Mouse (Mus musculus) CD4-positive helper T cell, adult 2 months (primary cell): ENCODE data around the gene Gsc.

Experiments
- DNase-seq: peaks from one replicate; pipeline ENCODE4 v3.0.0-alpha.2; 2012; ENCODE audit warnings: low read depth, missing footprints, low spot score

Gsc gene

DNA sequence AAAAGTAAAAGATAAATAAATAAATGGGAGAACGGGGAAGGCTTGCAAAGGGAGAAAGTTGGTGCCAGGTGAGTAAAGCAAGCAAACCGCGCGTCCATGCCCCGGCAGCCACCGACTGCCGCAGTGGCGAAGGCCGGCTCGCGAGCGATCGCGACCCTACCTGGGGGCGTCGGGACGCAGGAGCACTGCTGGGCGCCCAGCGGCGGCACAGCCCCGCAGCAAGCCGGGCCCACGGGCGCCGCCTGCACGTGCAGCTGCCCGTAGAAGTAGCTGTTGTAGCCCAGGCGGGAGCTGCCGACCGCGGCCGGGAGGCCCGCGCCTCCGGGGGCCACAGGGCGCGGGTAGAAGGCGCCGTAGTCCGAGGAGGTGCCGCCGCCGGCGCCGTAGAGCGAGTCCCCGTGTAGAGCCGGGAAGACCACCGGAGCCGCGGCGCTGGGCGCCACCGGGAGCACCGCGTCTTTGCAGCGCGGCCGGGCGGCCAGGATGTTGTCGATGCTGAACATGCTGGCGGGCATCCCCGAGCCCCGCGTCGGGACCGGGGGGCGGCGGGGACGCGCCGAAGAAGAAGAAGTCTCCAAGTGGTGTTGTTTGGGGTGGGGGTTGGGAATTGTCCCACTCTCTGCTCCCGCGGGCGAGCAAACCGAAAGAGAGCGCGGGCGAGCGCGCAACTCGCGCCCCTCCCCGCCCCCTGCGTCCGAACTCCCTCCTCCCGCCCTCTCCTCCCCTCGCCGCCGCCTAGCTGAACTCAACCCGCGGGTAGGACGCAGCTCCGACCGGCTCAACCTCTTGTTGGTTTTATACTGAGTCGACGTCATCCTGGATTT lies at the start of gene Gsc:
Gene Gsc (minus strand): TSS at position 730 of the 824 bp plus-strand sequence.
- no peak for DNase-seq

DNA sequence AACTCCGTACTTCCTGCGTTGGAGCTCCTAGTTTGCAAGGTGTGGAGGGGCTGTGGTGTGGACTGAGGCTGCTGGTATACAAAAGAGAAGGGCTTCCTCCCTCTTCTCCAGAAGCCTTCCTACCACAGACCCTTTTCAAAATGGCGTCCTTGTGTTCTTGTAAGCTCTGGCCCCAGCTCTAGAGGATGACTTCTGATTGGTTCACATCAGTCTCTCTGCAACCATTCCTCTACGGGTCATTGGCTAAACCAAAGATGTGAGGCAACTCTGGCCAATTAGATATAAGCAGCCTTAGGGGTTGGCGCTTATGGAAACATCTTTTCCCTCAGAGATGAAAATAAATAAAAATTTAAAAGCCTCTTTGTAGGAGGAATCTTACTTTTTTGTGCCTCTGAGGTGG lies 46.6 kb upstream of the Gsc start:
- DNase-seq: no peak

DNA sequence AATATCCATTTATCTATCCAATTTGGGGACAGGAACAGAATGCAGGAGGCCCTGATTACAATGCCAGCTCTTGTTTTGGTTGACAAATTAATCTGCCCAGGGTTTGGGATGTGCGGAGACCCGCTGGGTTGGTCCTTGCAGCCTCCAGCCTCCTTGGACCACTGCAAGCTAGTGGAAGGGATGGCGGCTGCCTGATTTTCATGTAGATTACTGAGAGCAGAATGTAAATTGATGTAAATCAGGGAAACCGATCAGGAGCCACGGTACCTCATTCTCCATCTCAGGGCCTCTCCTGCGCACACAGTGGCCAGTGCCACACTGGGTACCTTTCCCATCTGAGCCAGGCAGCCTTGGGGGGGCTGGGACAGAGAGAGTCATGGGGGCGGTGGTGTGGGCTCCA lies 34.8 kb upstream of the Gsc start:
- DNase-seq: no peak

DNA sequence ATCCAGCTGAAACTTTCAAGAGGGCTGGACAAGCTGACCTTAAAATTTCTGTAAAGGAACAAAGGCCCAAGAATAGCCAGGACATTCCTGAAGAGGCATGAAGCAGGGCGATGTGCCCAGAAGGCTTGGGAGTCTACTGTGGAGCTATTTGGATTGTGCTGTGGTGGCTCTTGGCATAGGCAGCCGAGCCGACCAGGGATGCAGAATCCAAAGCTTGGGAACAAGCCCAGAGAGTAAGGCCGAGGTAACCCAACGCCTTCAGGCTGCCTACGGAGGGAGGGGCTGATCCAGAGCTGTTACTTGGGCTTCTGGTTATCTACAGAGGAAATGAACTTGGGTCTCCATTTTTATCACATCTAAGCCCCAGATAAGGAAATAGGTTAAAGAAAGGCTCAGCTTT lies 18.9 kb upstream of the Gsc start:
- no peak for DNase-seq

DNA sequence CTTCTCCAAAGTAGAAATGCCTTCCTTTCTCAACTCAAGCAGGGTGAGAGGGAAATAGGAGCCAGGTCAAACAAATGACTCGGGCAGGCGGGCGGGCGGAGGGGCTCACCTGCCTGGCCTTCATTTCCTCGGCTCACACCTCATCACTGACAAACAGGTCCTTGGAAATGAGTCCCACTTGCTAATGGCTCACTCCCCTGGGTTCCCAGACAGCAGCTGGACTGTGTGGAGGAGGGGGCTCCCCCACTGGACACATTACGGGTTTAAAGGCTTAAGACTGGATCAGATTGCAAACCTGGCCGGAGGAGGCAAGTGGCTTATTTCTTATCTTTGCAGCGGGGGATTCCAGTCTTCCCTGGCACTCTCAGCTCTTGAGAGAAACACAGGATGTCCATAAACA lies 13.1 kb upstream of the Gsc start:
- DNase-seq: no peak

DNA sequence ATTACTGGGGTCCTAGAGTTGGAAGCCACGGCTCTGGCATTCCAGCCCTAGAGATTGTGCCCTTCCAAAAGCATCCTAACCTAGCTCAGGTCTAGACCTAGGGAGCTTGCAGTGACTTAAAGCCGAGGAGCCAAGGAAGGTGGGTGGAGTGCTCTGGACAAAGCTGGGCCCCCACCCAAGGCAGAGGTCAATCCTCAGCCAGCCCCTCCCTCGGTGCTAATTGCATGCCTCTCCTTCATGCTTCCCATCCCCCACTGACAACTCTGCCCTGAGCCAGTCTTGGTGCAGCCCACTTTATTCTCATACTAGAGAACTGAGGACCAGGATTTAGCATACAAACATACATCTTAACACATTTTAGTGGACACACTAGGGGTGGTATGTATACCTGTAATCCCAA lies 12.0 kb upstream of the Gsc start:
- DNase-seq: no peak

DNA sequence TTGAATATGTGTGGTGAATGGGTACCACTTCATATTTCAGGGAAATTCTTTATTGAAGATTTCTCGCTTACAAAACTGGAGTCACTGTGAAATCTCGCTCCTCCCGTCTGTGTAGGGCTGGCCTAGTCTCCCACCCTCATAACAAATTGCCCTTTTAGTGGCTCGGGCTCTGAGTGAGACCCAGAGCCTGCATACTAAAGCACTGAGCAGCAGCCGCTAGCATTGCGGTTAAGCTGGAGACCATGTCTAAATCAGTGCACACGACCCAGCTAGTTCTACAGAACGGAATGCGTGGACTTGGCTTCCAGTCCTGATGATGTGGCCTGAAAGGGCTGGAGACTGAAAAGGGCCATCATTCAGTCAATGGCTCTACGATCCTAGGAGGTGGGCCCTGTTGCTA lies 7.9 kb upstream of the Gsc start:
- no peak for DNase-seq

DNA sequence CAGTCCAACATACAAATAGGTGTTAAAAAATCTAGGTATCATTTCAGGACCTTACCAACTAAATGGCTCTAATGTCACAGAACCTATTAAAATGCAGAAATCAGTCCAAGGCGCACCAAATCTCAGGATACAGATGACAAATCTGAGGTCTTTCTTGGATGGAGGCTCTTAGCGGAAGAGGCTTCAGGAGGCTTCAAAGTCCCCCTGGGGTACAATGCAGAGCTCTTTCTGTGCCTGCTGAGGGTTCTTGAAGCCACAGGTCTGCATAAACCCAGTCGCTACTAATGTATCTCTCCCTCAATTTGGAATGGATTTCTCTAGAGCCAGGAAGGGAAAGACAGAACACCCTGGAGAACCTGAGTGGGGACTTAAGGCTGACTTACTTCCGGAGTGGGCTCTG lies 5.1 kb upstream of the Gsc start:
- no peak for DNase-seq

DNA sequence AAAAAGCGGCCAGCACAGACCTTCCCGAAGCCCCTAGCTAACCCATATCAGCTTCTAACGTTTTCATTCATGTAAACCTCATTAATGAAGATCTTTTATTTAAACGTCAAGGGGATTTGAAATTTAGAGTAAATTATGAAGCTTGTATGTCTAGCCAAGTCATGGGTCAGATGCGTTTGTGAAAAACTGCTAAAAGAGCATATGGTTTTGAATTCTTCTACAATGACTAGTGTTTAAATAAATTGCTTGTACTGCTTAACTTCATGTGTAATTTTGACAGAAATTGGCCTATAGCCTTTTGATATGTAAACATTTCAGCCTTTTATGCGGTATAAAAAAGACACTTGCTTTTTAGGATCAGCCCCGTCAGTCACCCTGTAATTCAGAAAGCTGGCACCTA lies 4.4 kb upstream of the Gsc start:
- no peak for DNase-seq

DNA sequence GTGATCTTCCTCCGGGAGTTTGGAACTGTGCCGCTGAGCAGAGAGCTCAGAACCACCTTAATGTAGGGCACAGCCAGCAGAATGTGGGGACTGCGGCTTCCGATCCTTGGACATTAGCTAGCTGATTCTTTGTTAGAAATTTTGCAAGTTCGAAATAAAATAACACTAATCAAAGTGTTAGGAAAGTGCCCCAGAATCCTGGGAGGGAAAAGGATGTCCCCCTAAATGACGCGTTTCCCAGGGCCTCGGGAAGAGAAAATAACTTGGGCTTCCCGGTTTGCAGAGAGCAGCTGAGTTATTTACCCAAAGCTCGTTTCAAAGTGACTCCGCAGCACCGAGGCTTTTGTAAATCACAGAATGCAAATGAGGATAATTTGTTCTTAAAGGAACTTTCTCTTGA lies 3.9 kb upstream of the Gsc start:
- DNase-seq: no peak

DNA sequence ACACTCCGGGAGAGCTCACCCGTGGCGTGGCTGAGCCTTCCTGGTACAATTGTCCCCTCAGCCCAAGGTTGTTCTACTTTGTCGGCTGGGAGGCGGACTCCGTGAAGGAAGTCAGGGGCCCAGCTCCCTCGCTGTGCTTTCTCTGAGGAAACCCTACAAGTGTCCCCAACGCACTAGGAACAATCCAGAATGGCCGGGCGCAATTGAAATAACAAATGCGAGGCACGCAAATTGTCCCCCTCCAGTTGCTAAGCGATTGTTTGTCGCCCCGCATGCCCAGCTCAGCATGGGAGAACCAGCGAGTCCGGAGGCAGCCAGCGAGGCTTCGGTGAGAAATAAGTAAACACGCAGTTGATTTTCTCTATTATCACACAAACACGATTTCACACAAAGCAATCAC lies 2.8 kb upstream of the Gsc start:
- DNase-seq: no peak

DNA sequence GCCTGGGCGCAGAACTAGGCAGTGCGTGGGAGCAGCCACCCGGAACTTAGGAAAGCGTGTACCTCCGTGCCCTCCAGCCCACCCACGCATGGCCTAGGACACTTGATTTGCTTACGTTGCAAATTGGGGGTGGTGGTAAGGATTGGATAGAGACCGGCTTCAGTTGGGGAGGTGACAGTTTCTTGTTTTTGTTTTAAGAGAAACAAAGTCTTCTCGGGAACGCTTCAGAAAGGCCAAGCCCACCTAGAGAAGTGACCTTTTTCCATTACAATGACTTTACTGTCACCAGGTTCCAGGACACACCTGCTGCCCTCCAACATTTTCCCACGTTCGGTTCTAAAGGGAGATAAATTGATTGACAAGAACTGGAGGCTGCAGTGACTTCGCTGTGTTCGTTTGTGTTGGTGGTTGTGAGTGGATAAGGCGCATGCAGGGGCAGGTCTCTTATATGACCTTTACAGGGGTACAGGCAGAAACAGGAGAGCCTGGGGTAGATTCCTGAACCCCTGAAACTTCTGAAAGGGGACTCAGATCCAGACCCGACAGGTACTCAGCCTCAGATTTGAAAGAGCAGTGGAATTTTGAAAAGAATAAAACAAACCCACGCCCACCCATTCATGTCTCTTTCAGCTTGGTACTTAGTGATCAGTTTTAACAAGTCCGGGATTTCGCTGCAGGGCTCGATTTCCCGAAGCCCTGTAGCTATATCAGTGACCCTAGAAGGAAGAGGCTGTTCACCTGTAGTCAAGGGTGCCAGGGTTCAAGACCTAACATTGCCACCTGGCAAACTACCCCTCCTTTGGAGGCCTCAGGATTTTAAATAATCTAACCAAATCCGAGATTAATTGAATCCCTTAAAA lies 2.0 kb upstream of the Gsc start:
- no peak for DNase-seq

DNA sequence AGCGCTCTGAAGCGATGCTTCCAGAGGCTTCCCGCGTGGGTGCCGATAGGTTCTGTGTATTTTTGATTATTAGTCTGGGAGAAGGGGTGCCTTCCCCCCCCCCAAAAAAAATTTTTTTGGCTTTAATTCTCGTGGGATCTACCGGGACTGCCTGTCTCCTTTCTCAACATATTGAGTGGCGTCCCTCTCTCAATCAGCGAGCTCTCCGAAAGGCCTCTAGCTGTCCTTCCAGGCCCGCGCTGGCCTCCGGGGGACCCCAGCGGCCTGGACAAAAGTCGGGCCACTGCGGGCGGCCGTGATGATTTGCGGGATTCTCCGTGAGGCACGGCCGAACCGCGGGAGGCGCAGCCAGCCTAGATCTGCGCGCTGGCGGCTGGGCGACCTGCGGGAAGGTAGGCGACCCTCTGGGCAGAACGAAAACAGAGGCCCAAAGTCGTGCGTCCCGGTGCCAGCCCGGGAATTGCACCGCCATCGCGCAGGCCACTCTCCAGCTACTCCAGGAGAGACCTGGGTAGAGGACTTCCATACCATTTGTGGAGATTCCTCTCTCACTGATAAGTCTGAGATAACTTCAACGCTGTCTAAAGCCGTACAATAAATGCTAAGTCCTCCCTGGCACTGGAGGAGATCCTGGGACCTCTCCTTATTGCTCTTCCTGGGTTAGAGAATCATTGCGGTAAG lies 1.2 kb upstream of the Gsc start:
- no peak for DNase-seq

DNA sequence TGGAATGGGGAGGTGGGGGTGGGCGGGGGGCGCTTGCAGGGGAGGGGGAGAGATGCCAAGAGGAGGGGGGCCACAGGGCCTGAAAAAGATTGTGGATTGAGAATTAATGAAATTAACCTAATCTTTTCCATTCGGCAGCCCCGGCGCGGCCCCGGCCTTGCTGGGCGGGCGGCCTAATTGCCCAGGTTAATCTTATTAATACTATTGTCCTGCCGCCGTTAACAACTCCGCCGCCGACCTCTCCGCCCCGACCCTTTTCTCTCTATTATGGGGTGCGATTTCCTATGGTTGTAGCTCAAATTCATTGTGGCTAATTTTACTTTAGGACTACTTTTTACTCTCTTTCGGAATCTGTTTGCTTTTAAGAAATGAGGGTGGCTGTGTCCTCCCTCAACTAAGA lies 362 bp upstream of the Gsc start:
- no peak for DNase-seq

DNA sequence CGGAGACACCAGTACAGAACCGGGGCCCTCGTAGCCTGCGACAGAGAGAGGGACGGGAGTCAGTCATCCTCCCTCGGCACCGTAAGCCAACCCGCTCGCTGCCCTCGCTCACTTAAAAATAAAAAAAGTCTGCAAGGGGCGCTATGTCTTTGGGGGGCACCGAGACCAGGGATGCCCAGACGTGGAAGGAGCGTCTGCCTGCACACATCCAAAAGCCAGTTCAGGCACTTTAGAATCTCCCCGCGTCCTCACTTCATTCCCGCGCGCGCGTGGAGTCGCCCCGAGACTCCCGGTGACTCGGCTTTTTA lies 958 bp downstream of the Gsc start:
- no peak for DNase-seq

DNA sequence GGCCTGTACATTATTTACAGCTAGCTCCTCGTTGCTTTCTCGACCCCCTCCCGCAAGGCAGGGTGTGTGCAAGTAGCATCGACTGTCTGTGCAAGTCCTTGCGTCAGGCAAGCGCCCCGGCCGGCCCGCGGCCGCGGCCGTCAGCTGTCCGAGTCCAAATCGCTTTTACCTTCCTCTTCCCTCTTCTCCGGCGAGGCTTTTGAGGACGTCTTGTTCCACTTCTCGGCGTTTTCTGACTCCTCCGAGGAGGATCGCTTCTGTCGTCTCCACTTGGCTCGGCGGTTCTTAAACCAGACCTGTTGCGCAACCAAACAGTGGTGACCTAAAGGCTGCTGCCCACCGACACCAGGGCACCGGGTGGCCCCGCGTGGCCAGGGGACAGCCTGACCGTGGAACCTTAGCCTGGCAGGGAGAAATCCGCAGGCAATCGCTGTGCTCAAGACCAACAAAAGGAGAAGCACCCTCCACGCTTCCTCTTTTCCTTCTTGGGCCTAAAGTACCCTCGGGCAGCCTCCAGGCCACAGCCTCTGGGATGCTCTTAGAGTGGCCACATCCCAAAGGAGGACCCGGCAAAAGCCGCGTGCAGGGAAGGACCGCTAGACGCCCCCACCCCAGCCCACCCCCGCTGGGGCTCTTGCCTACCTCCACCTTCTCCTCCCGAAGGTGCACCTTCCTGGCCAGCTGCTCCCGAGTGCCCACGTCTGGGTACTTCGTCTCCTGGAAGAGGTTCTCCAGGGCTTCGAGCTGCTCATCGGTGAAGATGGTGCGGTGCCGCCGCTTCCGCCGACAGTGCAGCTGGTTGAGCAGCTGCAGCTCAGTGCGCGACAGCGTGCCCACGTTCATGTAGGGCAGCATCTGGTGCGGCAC lies 1.5 kb downstream of the Gsc start:
- DNase-seq: no peak

DNA sequence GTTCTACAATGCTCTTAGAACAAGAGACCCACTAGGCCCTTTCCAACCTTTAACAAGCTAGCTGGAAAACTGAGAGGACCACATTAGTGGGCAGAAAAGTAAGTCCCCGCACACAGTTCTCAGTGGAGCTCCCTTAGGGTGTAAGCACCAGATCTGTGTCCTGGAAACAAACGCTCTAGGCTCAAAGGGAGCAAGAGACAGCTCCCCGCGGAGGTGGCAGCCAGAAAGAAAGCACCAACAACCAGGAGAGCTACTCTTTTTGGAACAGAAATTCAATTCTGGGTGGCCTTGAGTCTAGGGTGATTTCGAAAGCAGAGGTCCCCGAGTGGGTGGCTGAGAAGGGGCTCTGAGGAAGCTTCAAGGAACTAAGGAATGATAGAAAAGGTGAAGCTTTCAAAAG lies 2.5 kb downstream of the Gsc start:
- DNase-seq: no peak

DNA sequence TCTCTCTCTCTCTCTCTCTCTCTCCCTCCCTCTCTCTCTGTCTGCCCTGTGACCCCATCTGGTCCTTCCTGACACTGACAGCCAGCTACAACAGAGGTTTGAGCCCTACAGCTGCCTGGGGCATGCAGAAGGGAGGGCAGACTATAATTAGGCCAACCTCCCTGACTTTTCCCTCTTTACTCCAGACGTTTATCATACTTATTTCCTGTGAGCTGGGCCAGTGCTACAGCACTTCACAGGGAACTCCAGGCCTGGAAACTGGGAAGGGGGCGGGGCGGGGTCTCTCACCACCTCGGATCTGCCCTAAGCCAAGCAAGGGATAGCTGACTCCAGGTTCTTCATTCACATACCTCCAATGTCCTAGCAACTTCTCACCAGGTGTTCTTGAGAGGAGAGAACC lies 4.3 kb downstream of the Gsc start:
- no peak for DNase-seq

DNA sequence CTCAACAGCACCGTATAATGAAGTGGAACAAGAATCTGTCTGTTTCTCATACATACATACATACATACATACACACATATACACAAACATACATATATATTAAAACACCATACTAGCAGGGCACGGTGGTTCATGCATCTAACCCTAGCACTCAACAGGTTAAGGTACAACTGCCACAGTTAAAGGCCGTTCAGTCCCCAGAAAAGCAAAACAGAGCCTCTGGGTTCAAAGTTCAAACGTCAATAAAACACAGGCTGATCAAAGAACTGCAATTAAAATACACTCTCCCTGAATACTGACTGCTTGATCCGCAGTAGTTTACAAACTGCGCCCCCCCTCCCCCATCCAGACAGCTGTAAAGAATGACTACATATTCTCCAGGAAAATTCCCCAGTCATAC lies 5.8 kb downstream of the Gsc start:
- no peak for DNase-seq

DNA sequence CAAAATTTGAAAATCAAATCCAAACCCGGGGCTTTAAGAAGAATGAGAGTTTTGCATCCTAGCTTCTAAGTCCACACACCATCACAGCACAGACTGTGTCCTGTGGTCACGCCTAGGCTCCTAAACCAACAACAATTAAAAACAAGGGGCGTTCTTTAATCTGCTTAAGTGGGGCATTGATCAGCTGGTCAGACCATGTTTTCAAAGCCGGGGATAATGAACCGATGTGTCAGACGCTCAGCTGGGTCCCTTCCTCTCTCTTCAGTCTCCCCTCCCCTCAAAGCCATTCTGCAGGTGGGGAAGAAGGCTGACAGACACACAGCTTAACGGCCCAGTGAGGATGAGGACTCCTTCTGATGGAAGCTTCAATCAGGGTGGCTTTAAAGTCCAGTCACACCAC lies 6.2 kb downstream of the Gsc start:
- no peak for DNase-seq

DNA sequence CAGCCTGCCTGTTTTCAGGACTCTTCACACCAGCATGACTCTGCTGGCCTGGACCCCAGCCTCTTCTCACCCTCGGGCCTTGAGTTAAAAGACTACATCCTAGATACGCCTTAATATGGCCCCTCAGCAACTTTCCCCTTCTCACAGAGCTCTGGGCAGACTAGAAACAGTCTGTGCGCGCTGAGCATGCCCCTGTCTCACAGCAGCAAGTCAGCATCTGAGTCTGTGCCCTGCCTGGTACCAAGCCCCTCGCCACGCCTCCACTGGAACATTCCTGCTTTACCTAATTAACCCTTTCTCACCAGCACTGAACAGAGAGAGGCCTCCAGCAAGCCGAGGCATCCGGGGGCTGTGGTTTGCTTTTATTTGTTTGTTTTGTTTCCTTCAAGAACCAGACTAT lies 11.8 kb downstream of the Gsc start:
- no peak for DNase-seq

DNA sequence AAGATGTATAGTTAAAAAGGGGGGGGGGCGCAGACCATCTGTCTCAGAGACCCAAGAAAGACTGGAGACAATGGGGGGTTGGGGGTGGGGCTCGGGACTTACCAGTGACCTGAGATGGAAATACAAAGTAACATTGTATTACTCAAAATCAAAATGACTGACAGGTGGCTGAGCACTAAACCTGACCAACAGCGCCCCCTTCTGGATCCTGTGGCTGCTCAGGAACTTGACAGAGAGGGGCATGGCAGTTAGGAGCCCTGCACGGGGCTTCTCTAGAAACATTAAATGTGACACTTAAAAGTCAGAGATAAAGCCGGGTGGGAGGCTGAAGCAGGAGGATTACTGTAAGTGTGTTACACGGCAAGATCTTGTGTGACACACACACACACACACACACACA lies 13.8 kb downstream of the Gsc start:
- DNase-seq: no peak
